Mouse (Mus musculus): ENCODE measurements at regions not wholly inside any gene's neighbourhood (a gene's known extent, or its start where the extent isn't known, plus 50 kb on each side); places are given as distances from the start of the nearest gene placed in this dataset.

DNA sequence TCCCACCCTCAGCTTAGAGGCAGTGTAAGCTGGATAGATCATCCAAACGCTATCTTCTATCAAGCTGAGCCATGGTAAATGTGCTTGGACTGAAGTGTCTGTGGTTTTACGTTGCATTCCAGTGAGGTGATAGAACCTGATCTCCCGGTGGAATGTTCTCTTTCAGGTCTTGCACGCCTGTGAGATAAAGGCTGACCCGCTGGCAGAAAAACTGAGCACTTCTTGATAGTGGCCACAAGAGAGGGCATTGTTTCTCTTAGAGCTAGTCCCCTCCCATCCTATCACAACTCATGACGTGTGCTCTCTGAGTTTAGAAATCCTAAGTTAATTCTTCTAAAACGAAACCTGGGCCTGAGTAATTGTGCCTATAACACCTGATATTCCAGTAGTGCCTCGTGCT is 149.1 kb upstream of the Ccn2 start:
- H3K4me3 ChIP-seq (replicated peaks), result no peak overlapping the region
- no peak overlapping the region for H3K4me2 ChIP-seq (replicated peaks)
- no peaks in the 10 kb centered on the region for H3K27me3 ChIP-seq (replicated peaks)
- 52% methylated on average over 8 of the region's 8 CpGs for WGBS
- H3K36me3 ChIP-seq, result no peaks in the 10 kb centered on the region
- peak; percentile 77 for ATAC-seq
- H3K9ac ChIP-seq, result no peak overlapping the region
- no peak overlapping the region for H3K27ac ChIP-seq
- H3K4me1 ChIP-seq (replicated peaks), result peaks cover 16% of the 10 kb centered on the region; the same call in 1 of the 2 replicates
- H3K9me3 ChIP-seq, result no peaks in the 10 kb centered on the region

DNA sequence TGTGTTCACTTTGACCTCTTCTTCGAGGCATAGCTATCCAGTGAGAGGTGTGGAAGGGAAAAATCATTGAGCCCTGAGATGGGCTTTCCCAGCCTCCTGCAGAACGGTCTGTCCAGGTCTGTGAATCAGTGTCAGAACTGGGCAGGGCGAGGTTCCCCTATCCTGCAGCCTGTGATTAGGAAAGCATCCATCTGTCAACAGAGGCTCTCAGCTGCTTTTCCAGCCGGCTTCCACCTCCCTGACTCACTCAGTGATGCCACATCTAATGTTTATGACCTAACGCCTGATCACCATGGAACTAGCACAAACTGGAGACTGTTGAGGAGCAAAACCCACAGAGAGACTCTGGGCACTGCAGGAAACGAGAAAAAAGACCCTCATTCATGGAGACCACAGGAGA is 148.1 kb upstream of the Ccn2 start:
- peak overlapping the region; percentile 85 for H3K27ac ChIP-seq
- 44% methylated on average over 6 of the region's 6 CpGs for WGBS

DNA sequence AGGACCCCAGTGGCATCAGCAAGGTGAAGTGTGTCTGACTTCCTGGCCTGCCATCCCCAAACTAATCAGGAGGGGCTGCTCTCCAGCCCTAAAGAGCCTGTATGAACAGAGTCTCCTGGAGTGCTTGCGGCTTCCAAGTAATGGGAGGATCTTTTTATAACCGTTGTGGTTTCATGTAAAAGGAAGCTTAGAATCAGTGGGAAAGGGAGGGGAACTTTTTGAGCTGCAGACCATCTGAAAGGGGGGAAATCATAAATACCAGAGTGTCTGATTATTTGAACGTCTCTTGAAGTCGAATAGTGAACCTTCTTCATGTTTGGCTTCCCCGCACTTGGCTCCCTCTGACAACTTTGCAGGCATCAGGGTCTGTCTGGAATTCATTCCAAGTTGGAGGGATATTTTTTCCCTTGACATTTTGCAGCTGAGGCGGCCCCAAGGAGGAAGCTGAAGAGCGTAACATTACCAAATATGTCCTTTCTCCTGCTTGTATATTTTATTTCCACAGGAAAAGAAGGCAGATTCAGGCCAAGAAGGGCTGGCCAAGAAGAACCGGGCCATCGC is 147.2 kb upstream of the Ccn2 start:
- WGBS, result 27% methylated on average over 9 of the region's 9 CpGs
- Histone ChIP-seq H3K9me3 (no peaks in the 10 kb centered on the region), H3K36me3 (no peaks in the 10 kb centered on the region), H3K27ac (peak overlapping the region; percentile 85), H3K4me1 (replicated peaks) (peaks cover 16% of the 10 kb centered on the region; the same call in 1 of the 2 replicates), H3K4me2 (replicated peaks) (no peak overlapping the region), H3K4me3 (replicated peaks) (no peak overlapping the region), H3K27me3 (replicated peaks) (no peaks in the 10 kb centered on the region), H3K9ac (no peak overlapping the region)
- peak; percentile 81 for ATAC-seq

More for the DNA sequence above, 148.1 kb upstream of the Ccn2 start:
- Histone ChIP-seq H3K4me1 (replicated peaks) (peaks cover 16% of the 10 kb centered on the region; the same call in 1 of the 2 replicates), H3K27me3 (replicated peaks) (no peaks in the 10 kb centered on the region), H3K4me3 (replicated peaks) (no peak overlapping the region), H3K36me3 (no peaks in the 10 kb centered on the region), H3K9me3 (no peaks in the 10 kb centered on the region), H3K9ac (no peak overlapping the region), H3K4me2 (replicated peaks) (no peak overlapping the region)
- ATAC-seq, result 0 out of 2 replicates have a peak, but pooled peaks have one; percentile 16

DNA sequence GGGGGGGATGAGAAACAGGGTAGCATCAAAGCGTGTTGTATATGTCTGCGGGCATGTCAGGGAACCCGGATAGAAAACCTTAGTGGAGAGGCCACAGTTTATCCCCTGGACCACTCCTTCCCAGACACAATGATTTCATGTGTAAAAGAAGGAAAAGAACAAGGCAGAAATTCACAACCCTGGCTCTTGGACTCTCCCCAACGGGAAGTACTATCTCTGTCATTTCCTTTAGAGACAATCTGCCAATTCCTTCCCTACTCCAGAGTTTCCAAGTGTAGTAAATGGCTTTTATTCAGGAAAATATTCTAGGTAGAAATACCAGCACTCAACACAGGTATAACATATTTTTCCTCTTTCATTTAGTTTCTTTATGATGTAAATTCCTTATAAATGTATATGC is 141.7 kb upstream of the Ccn2 start:
- no peak for ATAC-seq
- H3K27ac ChIP-seq, result no peak overlapping the region

DNA sequence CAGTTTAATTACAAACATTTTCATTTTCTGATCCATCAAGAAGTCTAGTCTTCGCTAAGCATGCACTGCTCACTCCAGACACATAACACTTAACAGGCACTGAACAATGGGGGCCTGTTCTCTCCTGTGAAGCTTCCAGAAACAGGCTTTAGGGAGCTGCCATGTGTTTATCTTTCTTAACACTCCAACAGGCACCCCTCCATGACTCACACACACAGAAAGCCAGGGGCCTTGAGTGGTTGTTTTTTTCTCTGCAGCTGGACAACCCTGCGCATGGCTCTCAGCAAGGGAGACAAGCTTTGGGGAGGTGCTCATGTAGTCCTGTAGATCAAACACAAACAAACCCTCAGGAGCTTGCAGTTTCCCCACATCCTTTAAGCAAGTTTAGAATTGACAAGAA is 136.6 kb upstream of the Ccn2 start:
- H3K4me2 ChIP-seq (replicated peaks), result no peak overlapping the region
- 39% methylated on average over 2 of the region's 2 CpGs for WGBS
- H3K27ac ChIP-seq, result no peak overlapping the region
- no peaks in the 10 kb centered on the region for H3K27me3 ChIP-seq (replicated peaks)
- H3K36me3 ChIP-seq, result no peaks in the 10 kb centered on the region
- no peak overlapping the region for H3K9ac ChIP-seq
- no peaks in the 10 kb centered on the region for H3K9me3 ChIP-seq
- 0 out of 2 replicates have a peak, but pooled peaks cover 3% of the 10 kb centered on the region for H3K4me1 ChIP-seq (replicated peaks)
- peak; percentile 36; the same call in 1 of the 2 replicates for ATAC-seq
- H3K4me3 ChIP-seq (replicated peaks), result no peak overlapping the region

More for the DNA sequence above, 141.7 kb upstream of the Ccn2 start:
- no peak overlapping the region for H3K4me2 ChIP-seq (replicated peaks)
- no peak overlapping the region for H3K4me3 ChIP-seq (replicated peaks)
- no peaks in the 10 kb centered on the region for H3K36me3 ChIP-seq
- H3K4me1 ChIP-seq (replicated peaks), result 0 out of 2 replicates have a peak, but pooled peaks cover 2% of the 10 kb centered on the region
- no peaks in the 10 kb centered on the region for H3K27me3 ChIP-seq (replicated peaks)
- no peaks in the 10 kb centered on the region for H3K9me3 ChIP-seq
- H3K9ac ChIP-seq, result no peak overlapping the region
- WGBS, result 76% methylated on average over 4 of the region's 4 CpGs

DNA sequence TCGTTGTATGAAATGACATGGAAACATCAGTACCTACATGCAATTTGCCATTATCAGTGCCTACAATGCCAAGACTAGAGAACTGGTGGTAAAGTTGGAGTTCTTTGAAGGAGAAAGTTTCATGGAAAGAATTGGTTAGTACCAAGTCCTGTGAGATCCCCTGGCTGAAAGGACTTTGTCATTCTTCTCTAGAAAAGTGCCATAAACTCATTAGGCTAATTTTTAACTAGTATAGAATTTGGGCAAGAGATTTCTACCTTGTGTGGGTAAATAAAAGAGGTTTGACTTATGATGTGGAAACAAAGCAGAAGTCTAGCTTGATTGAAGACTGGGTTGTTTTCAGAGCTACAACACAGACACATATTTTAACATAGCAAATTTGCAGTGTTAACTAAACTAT is 131.4 kb upstream of the Ccn2 start:
- Histone ChIP-seq H3K9me3 (no peaks in the 10 kb centered on the region), H3K4me2 (replicated peaks) (no peak overlapping the region), H3K36me3 (no peaks in the 10 kb centered on the region), H3K4me3 (replicated peaks) (no peak overlapping the region), H3K27me3 (replicated peaks) (no peaks in the 10 kb centered on the region), H3K27ac (no peak overlapping the region), H3K9ac (no peak overlapping the region), H3K4me1 (replicated peaks) (no peaks in the 10 kb centered on the region)
- ATAC-seq, result peak; percentile 51
- WGBS, result 86% methylated on average over 1 of the region's 1 CpGs

DNA sequence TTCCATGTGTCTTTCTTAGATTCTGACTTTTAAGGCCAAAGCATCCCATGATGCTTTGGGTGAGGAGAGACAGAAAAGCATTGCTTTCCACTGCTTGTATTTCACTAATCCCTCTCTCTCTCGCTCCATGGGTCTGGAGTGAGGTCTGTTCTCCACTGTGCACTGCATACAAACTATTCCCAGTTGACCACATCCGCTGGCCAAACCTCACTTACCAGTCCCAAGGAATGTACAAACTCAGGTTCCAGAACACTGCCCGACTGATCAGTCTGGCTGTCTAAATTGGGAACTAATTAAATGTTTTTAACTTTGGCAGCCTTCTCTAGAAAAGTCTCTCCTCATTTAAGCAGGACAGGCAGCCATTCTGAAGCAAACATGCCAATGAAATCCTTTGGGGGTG is 130.9 kb upstream of the Ccn2 start:
- H3K36me3 ChIP-seq, result no peaks in the 10 kb centered on the region
- H3K9ac ChIP-seq, result no peak overlapping the region
- no peak for ATAC-seq
- H3K4me3 ChIP-seq (replicated peaks), result no peak overlapping the region
- H3K9me3 ChIP-seq, result no peaks in the 10 kb centered on the region
- no peaks in the 10 kb centered on the region for H3K4me1 ChIP-seq (replicated peaks)
- no peaks in the 10 kb centered on the region for H3K27me3 ChIP-seq (replicated peaks)
- 77% methylated on average over 3 of the region's 3 CpGs for WGBS
- H3K4me2 ChIP-seq (replicated peaks), result no peak overlapping the region
- no peak overlapping the region for H3K27ac ChIP-seq

DNA sequence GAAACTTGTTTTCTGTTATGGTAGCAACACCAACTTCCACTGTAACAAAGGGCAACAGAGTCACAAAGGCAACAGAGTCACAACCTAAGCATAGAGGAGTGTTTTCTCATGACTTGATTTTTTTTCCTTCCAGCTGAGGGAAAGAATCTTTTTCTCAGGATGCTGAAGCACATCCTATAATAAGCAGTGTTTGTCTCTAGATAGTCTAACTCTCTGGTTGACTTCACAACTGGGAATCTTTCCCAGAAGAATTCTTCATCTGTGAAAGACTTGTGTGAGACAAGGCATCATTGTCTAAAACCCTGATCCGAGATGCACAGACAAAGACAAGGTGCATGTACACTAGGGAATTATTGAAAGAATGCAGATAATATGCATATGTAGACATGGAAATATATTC is 125.5 kb upstream of the Ccn2 start:
- no peak overlapping the region for H3K9ac ChIP-seq
- H3K27ac ChIP-seq, result no peak overlapping the region
- no peak for ATAC-seq
- no peak overlapping the region for H3K4me2 ChIP-seq (replicated peaks)
- no peak overlapping the region for H3K4me3 ChIP-seq (replicated peaks)
- no peaks in the 10 kb centered on the region for H3K9me3 ChIP-seq
- WGBS, result 75% methylated on average over 1 of the region's 1 CpGs
- no peaks in the 10 kb centered on the region for H3K4me1 ChIP-seq (replicated peaks)
- H3K27me3 ChIP-seq (replicated peaks), result no peaks in the 10 kb centered on the region
- no peaks in the 10 kb centered on the region for H3K36me3 ChIP-seq

DNA sequence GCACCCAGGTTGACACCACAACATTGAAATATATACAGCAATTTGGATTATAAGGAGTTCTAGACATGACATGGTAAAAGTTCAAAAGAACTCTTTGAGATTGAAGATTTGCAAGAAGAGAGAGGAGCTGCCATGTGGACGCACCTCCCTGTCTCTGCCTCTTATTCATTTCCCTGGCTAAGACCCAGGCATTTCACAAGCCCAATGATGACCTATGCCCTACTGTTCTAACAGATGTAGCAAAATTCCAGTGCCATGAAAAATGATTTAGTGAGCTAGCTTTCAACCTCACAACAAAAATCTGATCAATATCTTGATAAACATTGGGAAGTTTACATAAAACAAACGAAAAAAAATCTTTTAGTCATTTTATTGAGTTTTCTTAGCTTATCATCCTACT is 123.7 kb upstream of the Ccn2 start:
- 67% methylated on average over 2 of the region's 2 CpGs for WGBS

DNA sequence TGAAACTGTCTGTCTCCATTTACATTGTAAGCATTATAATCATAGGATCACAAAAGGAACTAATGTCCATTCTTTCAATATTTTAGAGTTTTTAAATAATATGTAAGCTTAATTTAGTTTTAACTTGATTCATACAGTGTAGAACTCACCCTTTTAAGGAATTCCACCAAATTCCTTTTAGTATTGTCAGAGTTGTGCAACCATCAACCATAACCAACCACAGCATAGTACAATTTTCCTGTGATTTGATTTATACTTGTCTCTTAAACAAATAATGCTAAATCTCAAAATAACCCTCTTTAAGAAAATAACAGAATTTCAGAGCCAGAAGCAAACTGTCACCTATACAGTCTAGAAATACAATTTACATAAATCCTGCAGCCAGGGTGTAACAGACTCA is 119.0 kb upstream of the Ccn2 start:
- Histone ChIP-seq H3K4me3 (replicated peaks) (no peak overlapping the region), H3K27me3 (replicated peaks) (no peaks in the 10 kb centered on the region), H3K9ac (no peak overlapping the region), H3K4me2 (replicated peaks) (no peak overlapping the region), H3K4me1 (replicated peaks) (0 out of 2 replicates have a peak, but pooled peaks cover 2% of the 10 kb centered on the region), H3K36me3 (no peaks in the 10 kb centered on the region), H3K9me3 (no peaks in the 10 kb centered on the region), H3K27ac (no peak overlapping the region)
- ATAC-seq, result no peak

More for the DNA sequence above, 123.7 kb upstream of the Ccn2 start:
- Histone ChIP-seq H3K27ac (no peak overlapping the region), H3K36me3 (no peaks in the 10 kb centered on the region), H3K27me3 (replicated peaks) (no peaks in the 10 kb centered on the region), H3K4me3 (replicated peaks) (no peak overlapping the region), H3K4me1 (replicated peaks) (no peaks in the 10 kb centered on the region), H3K9ac (no peak overlapping the region), H3K9me3 (no peaks in the 10 kb centered on the region), H3K4me2 (replicated peaks) (no peak overlapping the region)
- no peak for ATAC-seq

DNA sequence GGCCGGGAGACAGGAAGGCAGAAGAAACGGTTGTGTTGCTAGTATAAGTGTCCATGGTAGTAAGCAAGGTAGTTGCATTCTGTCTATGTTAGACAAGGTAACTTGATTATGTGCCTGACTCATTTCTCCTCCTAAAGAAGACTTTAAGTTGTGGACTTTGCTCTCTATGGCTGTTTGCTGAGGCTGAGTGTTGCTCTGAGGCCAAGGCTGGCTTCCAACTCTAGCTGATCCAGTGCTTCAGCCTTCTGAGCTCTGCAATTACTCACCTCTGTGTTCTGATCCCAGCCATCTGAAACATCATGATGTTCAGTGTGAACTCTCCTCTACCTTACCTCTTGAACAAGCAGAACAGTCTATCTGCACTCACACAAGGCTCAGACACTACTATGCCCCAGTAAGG is 116.7 kb upstream of the Ccn2 start:
- Histone ChIP-seq H3K9ac (no peak overlapping the region), H3K27ac (peak overlapping the region; percentile 49; the same call in 1 of the 2 replicates), H3K27me3 (replicated peaks) (no peaks in the 10 kb centered on the region), H3K36me3 (no peaks in the 10 kb centered on the region), H3K9me3 (no peaks in the 10 kb centered on the region), H3K4me3 (replicated peaks) (no peak overlapping the region), H3K4me1 (replicated peaks) (0 out of 2 replicates have a peak, but pooled peaks cover 2% of the 10 kb centered on the region), H3K4me2 (replicated peaks) (no peak overlapping the region; the same call in 1 of the 2 replicates)
- peak; percentile 63; the same call in 1 of the 2 replicates for ATAC-seq
- WGBS, result 88% methylated on average over 2 of the region's 2 CpGs

DNA sequence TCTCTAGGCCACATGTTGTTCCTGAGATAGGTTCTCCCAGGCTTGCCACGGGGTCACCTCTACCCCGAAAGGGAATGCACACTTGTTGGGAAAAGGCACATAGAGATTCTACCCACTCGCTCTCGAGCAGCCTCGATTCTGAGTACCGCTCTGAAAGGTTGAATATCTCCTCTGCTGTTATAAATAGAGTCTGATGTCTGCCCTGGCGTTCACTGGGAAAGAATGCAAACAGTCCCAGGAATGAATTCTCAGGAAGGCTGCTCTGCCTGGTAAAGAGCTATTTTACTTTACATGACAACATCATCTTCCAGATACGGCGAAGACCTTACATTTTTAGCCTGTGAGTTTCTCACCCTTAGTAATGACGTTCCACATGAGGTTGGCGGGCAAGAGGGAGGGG is 116.1 kb upstream of the Ccn2 start:
- H3K9ac ChIP-seq, result no peak overlapping the region
- H3K4me3 ChIP-seq (replicated peaks), result no peak overlapping the region
- H3K4me1 ChIP-seq (replicated peaks), result 0 out of 2 replicates have a peak, but pooled peaks cover 2% of the 10 kb centered on the region
- WGBS, result 45% methylated on average over 11 of the region's 11 CpGs
- H3K9me3 ChIP-seq, result no peaks in the 10 kb centered on the region
- H3K27me3 ChIP-seq (replicated peaks), result no peaks in the 10 kb centered on the region
- ATAC-seq, result 0 out of 2 replicates have a peak, but pooled peaks have one; percentile 17
- no peak overlapping the region; the same call in 1 of the 2 replicates for H3K4me2 ChIP-seq (replicated peaks)
- H3K27ac ChIP-seq, result peak overlapping the region; percentile 49; the same call in 1 of the 2 replicates
- no peaks in the 10 kb centered on the region for H3K36me3 ChIP-seq
